Mouse (Mus musculus) CH12F3 (cell line): ENCODE data around the gene Klhdc8b.

Experiments
- in situ Hi-C: fragments of 300-500 bp; cut with MboI; formaldehyde crosslinking; loops from 2 replicates; pipeline ENCODE4 v1.14.3; 2020; ENCODE audit warnings: low sequenced_read_pairs

Gene Klhdc8b

GRCm38 (mm10) chr9:108461181-108461631 is at the start of gene Klhdc8b:
TSS of gene Klhdc8b (minus strand) at chr9:108461581.
- in situ Hi-C loops, result no loop called here

DNA sequence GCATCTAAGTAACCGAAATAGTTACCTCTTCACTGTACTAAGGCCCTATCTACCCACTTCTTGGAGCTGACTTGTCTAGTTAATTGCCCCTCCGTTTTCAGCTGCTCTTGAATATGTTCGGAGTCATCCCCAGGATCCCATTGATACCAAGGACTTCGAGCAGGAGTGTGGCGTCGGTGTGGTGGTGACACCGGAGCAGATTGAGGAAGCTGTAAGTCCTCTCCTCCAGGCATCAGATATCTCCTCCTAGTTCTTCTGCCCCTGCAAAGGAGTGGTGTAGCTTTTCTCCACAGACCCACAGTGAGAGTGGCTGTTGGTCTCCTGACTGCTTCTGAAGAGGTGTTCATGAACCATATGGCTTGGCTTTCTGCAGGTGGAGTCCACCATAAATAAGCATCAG is 47.4 kb upstream of the Klhdc8b start:
- in situ Hi-C loops, result no loop called here

DNA sequence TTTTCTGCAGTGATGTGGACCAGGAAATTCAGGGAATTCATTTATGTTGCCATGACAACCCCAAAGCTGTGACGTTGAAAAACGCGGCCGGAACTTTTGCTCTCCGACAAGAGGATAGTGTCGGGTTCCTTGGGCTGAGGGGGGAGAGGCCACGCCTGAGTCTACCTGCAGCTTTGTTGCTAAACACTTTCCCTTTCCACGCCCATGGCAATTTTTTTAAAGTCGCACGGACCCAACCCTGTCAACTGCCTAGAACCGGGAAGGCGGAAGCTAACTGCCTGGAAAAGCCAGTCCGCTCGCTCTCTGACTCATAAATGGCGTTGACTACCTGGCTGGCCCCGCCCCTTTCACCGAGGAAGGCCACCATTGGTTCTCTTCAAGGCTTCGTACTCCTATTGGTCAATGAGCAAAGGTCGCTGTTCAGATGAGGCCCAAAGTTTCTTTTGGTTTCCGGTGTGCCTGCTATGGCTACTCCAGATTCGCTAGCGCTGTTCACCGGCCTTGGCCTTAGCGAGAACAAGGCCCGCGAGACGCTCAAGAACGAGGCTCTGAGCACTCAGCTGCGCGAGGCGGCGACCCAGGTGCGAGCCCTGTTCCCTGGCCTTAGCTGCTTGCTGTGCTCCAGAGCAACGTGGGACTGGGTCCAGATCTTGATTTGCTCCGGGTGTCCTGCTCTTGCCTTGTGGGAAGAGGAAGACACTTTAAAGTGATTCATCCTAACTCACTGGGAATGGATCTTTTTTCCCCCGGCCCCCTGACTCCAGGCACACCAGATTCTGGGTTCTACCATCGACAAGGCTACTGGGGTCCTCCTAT is 46.4 kb upstream of the Klhdc8b start, which contains the start of gene Qars:
Gene Qars, plus strand, starts transcription at position 88 of the 816 bp plus-strand sequence.
- in situ Hi-C loops, result no loop called here

DNA sequence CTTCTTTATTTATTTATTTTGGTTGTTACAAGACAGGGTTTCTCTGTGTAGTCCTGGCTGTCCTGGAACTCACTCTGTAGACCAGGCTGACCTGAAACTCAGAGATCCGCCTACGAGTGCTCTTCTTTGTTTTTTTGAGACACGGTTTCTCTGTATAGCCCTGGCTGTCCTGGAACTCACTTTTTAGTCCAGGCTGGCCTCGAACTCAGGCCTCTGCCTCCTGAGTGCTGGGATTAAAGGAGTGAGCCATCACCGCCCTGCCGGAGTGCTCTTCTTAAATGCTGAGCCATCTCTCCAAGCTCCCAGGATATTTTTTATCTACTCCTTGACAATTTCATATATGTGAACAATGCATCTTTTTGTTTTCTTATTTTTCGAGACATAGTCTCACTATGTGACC is 45.5 kb upstream of the Klhdc8b start:
- in situ Hi-C loops, result no loop called here

GRCm38 (mm10) chr9:108499943-108500342 is 38.6 kb upstream of the Klhdc8b start:
- in situ Hi-C loops, result no loop called here

- in situ Hi-C loops, result no loop called here
Measured at GRCm38 (mm10) chr9:108499231-108499630, 37.9 kb upstream of the Klhdc8b start.

DNA sequence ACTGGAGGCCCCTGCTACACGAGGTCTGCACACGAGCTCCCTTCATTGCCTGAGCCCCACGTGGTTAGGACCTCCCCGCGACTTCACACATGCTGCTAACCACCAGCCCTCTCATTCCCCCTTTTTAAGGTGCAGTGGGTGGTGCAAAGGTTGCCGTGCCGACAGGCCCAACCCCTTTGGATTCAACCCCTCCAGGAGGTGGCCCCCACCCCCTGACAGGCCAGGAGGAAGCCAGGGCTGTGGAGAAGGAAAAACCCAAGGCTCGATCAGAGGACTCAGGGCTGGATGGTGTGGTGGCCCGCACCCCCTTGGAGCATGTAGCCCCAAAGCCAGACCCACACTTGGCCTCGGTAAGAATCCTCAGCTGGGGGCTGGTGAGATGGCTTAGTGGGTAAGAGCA is 33.5 kb upstream of the Klhdc8b start:
- in situ Hi-C loops, result no loop called here

DNA sequence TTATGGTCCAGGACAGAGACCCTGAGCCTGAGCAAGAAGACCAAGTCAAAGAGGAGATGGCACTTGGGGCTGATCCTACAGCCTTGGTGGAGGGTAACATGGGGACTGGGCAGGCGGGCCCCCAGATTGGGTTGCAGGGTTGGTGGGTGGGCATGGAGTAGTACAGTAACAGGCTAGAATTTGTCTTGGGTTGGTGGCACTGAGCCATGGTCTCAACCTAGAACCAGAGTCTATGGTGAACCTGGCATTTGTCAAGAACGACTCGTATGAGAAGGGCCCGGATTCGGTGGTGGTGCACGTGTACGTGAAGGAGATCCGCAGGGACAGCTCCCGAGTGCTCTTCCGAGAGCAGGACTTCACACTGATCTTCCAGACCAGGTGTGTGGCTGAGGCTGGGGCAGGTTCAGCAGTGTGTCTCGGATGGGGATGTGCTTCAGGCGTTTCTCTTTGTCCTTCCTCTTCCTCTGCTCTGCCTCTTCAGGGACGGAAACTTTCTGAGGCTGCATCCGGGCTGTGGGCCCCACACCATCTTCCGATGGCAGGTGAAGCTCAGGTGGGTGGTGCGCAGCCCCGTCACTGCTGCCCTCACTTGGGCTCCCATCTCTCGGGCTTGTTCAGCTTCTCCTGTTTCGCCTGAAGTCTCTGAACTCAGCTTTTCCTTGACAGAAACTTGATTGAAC is 32.9 kb upstream of the Klhdc8b start:
- in situ Hi-C loops, result no loop called here

- in situ Hi-C loops, result no loop called here
Measured at GRCm38 (mm10) chr9:108493246-108493645, 31.9 kb upstream of the Klhdc8b start.

DNA sequence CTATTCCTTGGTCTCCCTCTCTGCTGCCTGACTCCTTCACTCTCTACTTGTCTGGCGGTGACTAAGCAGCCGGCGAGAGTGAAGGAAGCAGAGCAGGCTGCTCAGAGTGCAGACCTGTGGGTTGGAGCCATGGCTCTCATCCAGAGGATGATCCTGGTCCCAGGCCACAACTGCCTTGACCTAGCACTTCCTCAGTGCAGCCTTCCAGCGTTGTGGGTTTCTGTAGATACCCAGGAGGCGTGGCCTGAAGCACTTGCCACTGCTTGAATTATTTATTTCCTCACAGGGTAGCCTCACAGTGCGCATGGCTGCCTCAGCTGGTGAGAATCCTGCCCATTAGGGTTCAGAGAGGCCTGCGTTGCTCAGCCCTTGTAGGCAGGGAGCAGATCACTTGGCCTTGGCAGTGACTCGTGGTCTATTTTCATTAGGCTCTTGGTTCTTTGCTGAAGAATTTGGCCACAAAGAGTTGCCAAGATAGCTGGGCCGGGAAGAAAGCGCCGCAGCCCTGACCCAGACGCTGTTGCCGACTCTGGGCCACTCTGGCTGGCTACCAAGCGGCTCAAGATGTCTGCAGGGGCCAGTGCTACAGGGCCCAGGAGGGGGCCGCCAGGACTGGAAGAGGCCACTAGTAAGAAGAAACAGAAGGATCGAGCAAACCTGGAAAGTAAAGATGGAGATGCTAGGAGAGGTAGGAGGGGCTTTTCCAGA is 30.8 kb upstream of the Klhdc8b start:
- in situ Hi-C loops, result no loop called here

DNA sequence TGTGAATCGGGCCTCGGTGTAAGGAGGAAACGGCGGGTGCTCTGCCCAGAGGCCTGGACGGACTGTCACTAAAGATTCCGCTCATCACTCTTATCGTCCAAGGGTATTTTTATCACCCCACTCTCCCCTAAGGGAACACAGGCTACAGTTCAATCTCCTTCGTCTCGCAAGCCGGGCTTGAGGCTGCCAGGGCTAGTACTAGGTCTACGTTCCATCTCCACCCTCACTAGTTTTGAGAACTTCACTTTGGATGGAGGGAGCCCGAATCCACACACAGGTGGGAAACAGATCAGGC is 29.9 kb upstream of the Klhdc8b start:
- in situ Hi-C loops, result no loop called here

- in situ Hi-C loops, result no loop called here
Measured at GRCm38 (mm10) chr9:108490559-108491285, 29.3 kb upstream of the Klhdc8b start, which contains the start of gene Usp19. TSS of gene Usp19 (plus strand) at chr9:108490602.

DNA sequence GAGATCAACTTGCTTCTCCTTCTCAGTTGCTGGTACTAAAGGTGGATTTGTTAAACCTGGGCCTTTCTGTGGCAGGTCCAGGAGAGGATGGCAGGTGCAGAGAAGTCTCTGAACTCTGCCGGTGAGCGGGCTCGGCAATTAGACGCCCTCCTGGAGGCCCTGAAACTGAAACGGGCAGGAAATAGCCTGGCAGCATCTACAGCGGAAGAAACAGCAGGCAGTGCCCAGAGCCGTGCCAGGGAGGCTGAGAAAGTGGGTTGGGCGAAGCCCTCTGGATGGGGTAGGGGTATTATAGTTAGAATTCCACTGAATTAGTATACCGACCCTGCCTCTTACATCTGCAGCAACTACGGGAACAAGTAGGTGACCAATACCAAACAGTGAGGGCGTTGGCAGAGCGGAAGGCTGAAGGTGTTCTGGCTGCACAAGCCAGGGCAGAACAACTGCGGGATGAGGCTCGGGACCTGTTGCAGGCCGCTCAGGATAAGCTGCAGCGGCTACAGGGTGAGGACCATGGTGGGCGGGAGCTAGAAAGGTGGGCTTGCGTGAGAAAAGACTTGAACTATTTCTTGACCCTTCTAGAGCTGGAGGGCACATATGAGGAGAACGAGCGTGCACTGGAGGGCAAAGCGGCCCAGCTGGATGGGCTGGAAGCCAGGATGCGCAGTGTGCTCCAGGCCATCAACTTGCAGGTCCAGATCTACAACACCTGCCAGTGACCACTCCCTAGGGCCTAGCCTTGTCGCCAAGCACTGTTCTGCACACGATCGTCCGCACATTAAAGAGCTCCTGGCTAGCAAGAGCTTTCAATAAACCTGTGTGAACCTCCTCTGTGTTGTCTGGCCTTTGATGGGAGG is 28.5 kb upstream of the Klhdc8b start:
- in situ Hi-C loops, result no loop called here

DNA sequence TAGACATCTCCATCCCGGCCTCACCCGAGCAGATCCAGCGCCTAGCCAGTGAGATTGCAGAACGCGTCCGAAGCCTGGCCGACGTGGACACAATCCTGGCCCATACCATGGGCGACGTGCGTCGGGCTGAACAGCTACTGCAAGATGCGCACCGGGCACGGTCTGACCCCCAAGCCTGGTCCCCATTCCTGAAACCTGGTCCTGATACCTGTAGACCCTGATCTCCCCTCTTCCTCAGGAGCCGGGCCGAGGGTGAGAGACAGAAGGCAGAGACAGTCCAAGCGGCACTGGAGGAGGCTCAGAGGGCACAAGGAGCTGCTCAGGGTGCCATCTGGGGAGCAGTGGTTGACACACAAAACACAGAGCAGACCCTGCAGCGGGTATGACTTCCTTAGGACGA is 27.8 kb upstream of the Klhdc8b start:
- in situ Hi-C loops, result no loop called here

DNA sequence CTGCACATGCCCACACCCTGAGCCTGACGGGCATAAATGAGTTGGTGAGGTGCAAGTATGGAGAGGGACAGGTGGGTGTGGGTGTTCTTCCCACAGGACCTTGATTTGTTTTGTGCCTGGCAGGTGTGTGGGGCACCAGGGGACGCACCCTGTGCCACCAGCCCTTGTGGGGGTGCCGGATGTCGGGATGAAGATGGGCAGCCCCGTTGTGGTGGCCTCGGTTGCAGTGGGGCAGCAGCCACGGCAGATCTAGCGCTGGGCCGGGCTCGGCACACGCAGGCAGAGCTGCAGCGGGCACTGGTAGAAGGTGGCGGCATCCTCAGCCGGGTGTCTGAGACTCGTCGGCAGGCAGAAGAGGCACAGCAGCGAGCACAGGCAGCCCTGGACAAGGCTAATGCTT is 27.0 kb upstream of the Klhdc8b start:
- in situ Hi-C loops, result no loop called here

DNA sequence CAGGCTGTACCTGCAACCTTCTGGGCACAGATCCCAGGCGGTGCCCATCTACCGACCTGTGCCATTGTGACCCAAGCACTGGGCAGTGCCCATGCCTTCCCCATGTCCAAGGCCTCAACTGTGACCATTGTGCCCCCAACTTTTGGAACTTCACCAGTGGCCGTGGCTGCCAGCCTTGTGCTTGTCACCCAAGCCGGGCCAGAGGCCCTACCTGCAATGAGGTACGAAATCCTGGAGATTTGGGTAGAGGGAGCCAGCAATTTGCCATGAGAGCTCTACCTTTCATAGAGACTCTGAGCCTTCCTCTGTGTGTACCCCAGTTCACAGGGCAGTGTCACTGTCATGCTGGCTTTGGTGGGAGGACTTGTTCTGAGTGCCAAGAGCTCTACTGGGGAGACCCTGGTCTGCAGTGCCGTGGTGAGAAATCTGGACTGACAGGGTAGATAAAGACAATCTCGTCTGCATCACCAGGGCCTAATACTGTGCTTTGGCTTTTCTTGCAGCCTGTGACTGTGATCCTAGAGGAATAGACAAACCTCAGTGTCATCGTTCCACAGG is 25.7 kb upstream of the Klhdc8b start:
- in situ Hi-C loops, result no loop called here

- in situ Hi-C loops, result no loop called here
Measured at GRCm38 (mm10) chr9:108485301-108485875, 24.0 kb upstream of the Klhdc8b start.

DNA sequence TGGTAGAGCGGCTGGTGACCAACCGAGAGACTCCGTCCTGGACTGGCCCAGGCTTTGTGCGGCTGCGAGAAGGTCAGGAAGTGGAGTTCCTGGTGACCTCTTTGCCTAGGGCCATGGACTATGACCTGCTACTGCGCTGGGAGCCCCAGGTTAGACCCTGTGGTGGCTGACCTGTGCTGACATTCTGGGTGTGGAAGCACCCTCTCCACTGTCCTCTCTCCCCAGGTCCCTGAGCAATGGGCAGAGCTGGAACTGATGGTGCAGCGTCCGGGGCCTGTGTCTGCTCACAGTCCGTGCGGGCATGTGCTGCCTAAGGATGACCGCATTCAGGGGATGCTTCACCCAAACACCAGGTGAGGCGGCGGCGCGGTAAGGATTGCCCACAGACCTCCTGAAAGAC is 22.6 kb upstream of the Klhdc8b start:
- in situ Hi-C loops, result no loop called here

- in situ Hi-C loops, result no loop called here
Measured at GRCm38 (mm10) chr9:108483051-108483790, 21.8 kb upstream of the Klhdc8b start.
